Mouse (Mus musculus) heart, postnatal 0 days (tissue): Measurements from ENCODE around the gene Iqcf1.

ENCODE experiments used
- CTCF ChIP-seq: IDR thresholded peaks from 2 replicates; pipeline ENCODE4 v1.5.1; 2016; ENCODE audit warnings: antibody characterized with exemption, control low read depth, low read depth
- EP300 ChIP-seq: IDR thresholded peaks from 2 replicates; pipeline ENCODE4 v1.6.1; 2016; ENCODE audit warnings: antibody characterized with exemption, low read depth

GRCm38 (mm10) chr9:106463122-106464063 lies 36.4 kb upstream of the Iqcf1 start:
- no peak for TF ChIP-seq CTCF
- no peak for TF ChIP-seq EP300
